ENCODE assay signal across 23 mouse cellular contexts in genomic region chr16:90958301-90959085, GRCm38 (mm10). TPM values are rescaled to one million over a fixed set of nuclear protein-coding genes. Genes with fewer than 3 reads are reported as not detected.
DNase-seq lines count a peak whose midpoint lies in the region; ATAC-seq and TF ChIP-seq lines count a peak whose summit lies in the region.
"Had no signal": no experiment of that assay in that cellular context is flagged by ENCODE, and none has a peak within 500 bp of the region (broad histone marks: within the 10 kb centered on the region; RNA-seq: fewer than 3 reads in every experiment).

No protein-coding gene starts in this region.

- no peak for ATAC-seq in lung, postnatal 0 days
- ATAC-seq: forebrain, embryonic 16.5 days; liver, embryonic 12.5 days had no signal

- 73% methylated on average over 5 of the region's 5 CpGs for whole genome bisulfite sequencing in lung, postnatal 0 days
- 72% methylated on average over 5 of the region's 5 CpGs for WGBS in lung, adult 2 months

- no peak overlapping the region for H3K9ac ChIP-seq in lung, postnatal 0 days (replicated peaks; ENCODE audit: low read depth)
- H3K9ac ChIP-seq: embryonic facial prominence, embryonic 15.5 days; hindbrain, embryonic 14.5 days; limb, embryonic 12.5 days; liver, embryonic 12.5 days; lung, embryonic 14.5 days had no signal

- H3K27me3 ChIP-seq in lung, postnatal 0 days (replicated peaks; ENCODE audit: insufficient read depth, low read length) = no peaks in the 10 kb centered on the region
- H3K27me3 ChIP-seq: embryonic facial prominence, embryonic 15.5 days; limb, embryonic 12.5 days; liver, embryonic 12.5 days had no signal

- peak; percentile 21 for TF ChIP-seq CTCF in lung, postnatal 0 days (IDR thresholded peaks at IDR 0.05)
- no peak for TF ChIP-seq CTCF in lung, adult 2 months (IDR thresholded peaks at IDR 0.05; ENCODE audit: insufficient read depth, low read length)

- H3K4me3 ChIP-seq in lung, postnatal 0 days (ENCODE audit: low read depth, low read length) = no peak overlapping the region
- H3K4me3 ChIP-seq in lung, adult 2 months (replicated peaks; ENCODE audit: extremely low read depth, low read depth, low read length) = no peak overlapping the region
- H3K4me3 ChIP-seq: embryonic facial prominence, embryonic 15.5 days; heart, adult 2 months; limb, embryonic 12.5 days; liver, embryonic 12.5 days; midbrain, embryonic 10.5 days had no signal

- H3K9me3 ChIP-seq in lung, postnatal 0 days (ENCODE audit: low read length) = no peaks in the 10 kb centered on the region
- H3K9me3 ChIP-seq: embryonic facial prominence, embryonic 15.5 days; limb, embryonic 12.5 days; liver, embryonic 12.5 days; midbrain, embryonic 10.5 days had no signal

- H3K4me2 ChIP-seq in lung, postnatal 0 days (replicated peaks; ENCODE audit: low read depth, low read length) = no peak overlapping the region
- H3K4me2 ChIP-seq: embryonic facial prominence, embryonic 15.5 days; hindbrain, embryonic 14.5 days; limb, embryonic 12.5 days; liver, embryonic 12.5 days; lung, embryonic 14.5 days had no signal

- H3K27ac ChIP-seq in lung, postnatal 0 days (ENCODE audit: low read length) = no peak overlapping the region
- H3K27ac ChIP-seq: embryonic facial prominence, embryonic 15.5 days; heart, adult 2 months; hindbrain, embryonic 14.5 days; limb, embryonic 12.5 days; liver, embryonic 12.5 days; midbrain, embryonic 10.5 days had no signal

- no peak for TF ChIP-seq EP300 in lung, postnatal 0 days (IDR thresholded peaks at IDR 0.05)

- TF ChIP-seq POLR2A in lung, adult 2 months (IDR thresholded peaks at IDR 0.05; ENCODE audit: borderline replicate concordance, extremely low read depth, low read depth, low read length) = no peak

- no peak for DNase-seq in lung, postnatal 0 days (ENCODE audit: low spot score)
- DNase-seq in lung, adult 2 months = no peak
- DNase-seq in layer of hippocampus, adult 18-20 months (ENCODE audit: low spot score in 2 of 2) = peak; percentile 58 to 85
- peak; percentile 81 for DNase-seq in layer of hippocampus, adult 9-11 months
- DNase-seq in right cerebral cortex, postnatal 36 days (ENCODE audit: low spot score in 2 of 2) = peak; percentile 42 to 52
- DNase-seq in thymus, adult 18-20 months = no peak
- no peak for DNase-seq in adrenal gland, postnatal 25 days
- DNase-seq: adrenal gland, adult 8-10 months; cerebellum, postnatal 14 days; embryo, embryonic 11 days; gastrocnemius, postnatal 10 days; heart, adult 2 months; heart, postnatal 36 days; kidney, adult 9 months; kidney, postnatal 4 days; lung, embryonic 14.5 days; lung, postnatal 4 days had no signal

- no peaks in the 10 kb centered on the region for H3K4me1 ChIP-seq in lung, postnatal 0 days (ENCODE audit: insufficient read depth, low read depth, low read length)
- no peaks in the 10 kb centered on the region for H3K4me1 ChIP-seq in lung, adult 2 months (ENCODE audit: control insufficient read depth, insufficient read depth, low read length)
- H3K4me1 ChIP-seq: embryonic facial prominence, embryonic 15.5 days; limb, embryonic 12.5 days; midbrain, embryonic 10.5 days had no signal

- H3K36me3 ChIP-seq in lung, postnatal 0 days (ENCODE audit: insufficient read depth, low read length) = peaks cover 13% of the 10 kb centered on the region; the same call in 1 of the 2 replicates

RNA-seq across cellular contexts. Expression of gene Cfap298, which starts 23.6 kb away (rescaled TPM):
- 46.3 and 47.9 TPM in 2 replicates for polyA plus RNA-seq in lung, postnatal 0 days (2015; fragmentation: Nextera tagmentation; extraction: Ambion mirVana)
- 17.2 and 29.9 TPM in 2 replicates for polyA plus RNA-seq in lung, adult 2 months (2012; rRNA removed)
- total RNA-seq in layer of hippocampus, adult 18-20 months (2021) = 10 to 100 TPM; 47.2 to 59.6 TPM
- total RNA-seq in adrenal gland, postnatal 25 days (2021) = 27.7 and 31.5 TPM in 2 replicates

RNA-seq across cellular contexts. Expression of gene Synj1, which starts 52.6 kb away (rescaled TPM):
- 12.7 and 13.1 TPM in 2 replicates for polyA plus RNA-seq in lung, postnatal 0 days (2015; fragmentation: Nextera tagmentation; extraction: Ambion mirVana)
- polyA plus RNA-seq in lung, adult 2 months (2012; rRNA removed) = 35.8 and 42.2 TPM in 2 replicates
- total RNA-seq in layer of hippocampus, adult 18-20 months (2021) = 100 to 1,000 TPM; 425 to 459 TPM
- total RNA-seq in adrenal gland, postnatal 25 days (2021) = 45.3 and 49.3 TPM in 2 replicates

Comparison
In these comparisons a context has a peak if more than half of its experiments do, and no peak if none do; other contexts are left out.
1. DNase-seq: peak in layer of hippocampus, adult 18-20 months (2 of 2), layer of hippocampus, adult 9-11 months (single experiment) and right cerebral cortex, postnatal 36 days (2 of 2); none in lung, postnatal 0 days (single experiment), lung, adult 2 months (single experiment), thymus, adult 18-20 months (0 of 2) and adrenal gland, postnatal 25 days (single experiment).